Mouse (Mus musculus): ENCODE results near the gene Slc24a3. TPM values are rescaled to one million over a fixed set of nuclear protein-coding genes. Genes with fewer than 3 reads are reported as not detected.

The Slc24a3 gene
- polyA plus RNA-seq, 1 experiment, result 36.4 TPM

GRCm38 (mm10) chr2:145358236-145358942 lies 190.8 kb downstream of the Slc24a3 start:
- no peak for DNase-seq (ENCODE audit: low read depth)

- DNase-seq (ENCODE audit: low read depth), result no peak
Observed at GRCm38 (mm10) chr2:145363604-145364003, 196.1 kb downstream of the Slc24a3 start.

- no peak for DNase-seq (ENCODE audit: low read depth)
Observed at GRCm38 (mm10) chr2:145368701-145369100, 201.1 kb downstream of the Slc24a3 start.

- no peak for DNase-seq (ENCODE audit: low read depth)
Observed at GRCm38 (mm10) chr2:145370795-145371194, 203.2 kb downstream of the Slc24a3 start.

GRCm38 (mm10) chr2:145373803-145374202 lies 206.2 kb downstream of the Slc24a3 start:
- DNase-seq (ENCODE audit: low read depth), result no peak

- peak; percentile 19 for DNase-seq (ENCODE audit: low read depth)
Observed at GRCm38 (mm10) chr2:145382908-145383770, 215.6 kb downstream of the Slc24a3 start.

- DNase-seq (ENCODE audit: low read depth), result no peak
Observed at GRCm38 (mm10) chr2:145384221-145384620, 216.7 kb downstream of the Slc24a3 start.

- no peak for DNase-seq (ENCODE audit: low read depth)
Observed at GRCm38 (mm10) chr2:145385220-145385619, 217.7 kb downstream of the Slc24a3 start.

- no peak for DNase-seq (ENCODE audit: low read depth)
Observed at GRCm38 (mm10) chr2:145385773-145386172, 218.2 kb downstream of the Slc24a3 start.

- DNase-seq (ENCODE audit: low read depth), result no peak
Observed at GRCm38 (mm10) chr2:145395804-145396203, 228.2 kb downstream of the Slc24a3 start.

- DNase-seq (ENCODE audit: low read depth), result no peak
Observed at GRCm38 (mm10) chr2:145396579-145396978, 229.0 kb downstream of the Slc24a3 start.

GRCm38 (mm10) chr2:145397456-145398206 lies 230.1 kb downstream of the Slc24a3 start:
- DNase-seq (ENCODE audit: low read depth), result no peak

GRCm38 (mm10) chr2:145401240-145401805 lies 233.8 kb downstream of the Slc24a3 start:
- DNase-seq (ENCODE audit: low read depth), result no peak

GRCm38 (mm10) chr2:145401996-145402395 lies 234.4 kb downstream of the Slc24a3 start:
- no peak for DNase-seq (ENCODE audit: low read depth)

GRCm38 (mm10) chr2:145404818-145405531 lies 237.4 kb downstream of the Slc24a3 start:
- DNase-seq (ENCODE audit: low read depth), result no peak

GRCm38 (mm10) chr2:145405746-145406145 lies 238.2 kb downstream of the Slc24a3 start:
- DNase-seq (ENCODE audit: low read depth), result no peak

GRCm38 (mm10) chr2:145417738-145418137 lies 250.2 kb downstream of the Slc24a3 start:
- no peak for DNase-seq (ENCODE audit: low read depth)

GRCm38 (mm10) chr2:145419078-145419477 lies 251.5 kb downstream of the Slc24a3 start:
- no peak for DNase-seq (ENCODE audit: low read depth)

GRCm38 (mm10) chr2:145420967-145421888 lies 253.7 kb downstream of the Slc24a3 start:
- no peak for DNase-seq (ENCODE audit: low read depth)

GRCm38 (mm10) chr2:145421889-145422212 lies 254.3 kb downstream of the Slc24a3 start:
- no peak for DNase-seq (ENCODE audit: low read depth)

All from gonadal fat pad, adult 2 months (tissue).